Mouse (Mus musculus) liver, embryonic 14.5 days (tissue): Measurements from ENCODE around the gene Zfpl1. TPM values are rescaled to one million over a fixed set of nuclear protein-coding genes. Genes with fewer than 3 reads are reported as not detected.

Source experiments
- ATAC-seq: fragments of 200-750 bp; cut with Nextera tagmentation; 2 replicates; pipeline ENCODE4 v1.8.0; 2017; ENCODE audit warnings: moderate number of reproducible peaks, mild to moderate bottlenecking, moderate library complexity; ENCODE audit not compliant: insufficient read depth
- DNase-seq, 3 experiments: peaks; one replicate each; pipeline ENCODE4 v3.0.0-alpha.2; 2012 to 2013; ENCODE audit warnings: low read depth in 3 of 3, low spot score in 3 of 3
- H3K27ac ChIP-seq: fragments of 300-500 bp; sonication (generic); 2 replicates; pipeline ENCODE4 v1.5.1; 2014; ENCODE audit warnings: moderate library complexity, mild to moderate bottlenecking, control low read depth, inconsistent platforms
- H3K27me3 ChIP-seq: fragments of 300-500 bp; sonication (generic); 2 replicates; pipeline ENCODE4 v1.6.1; 2014; ENCODE audit warnings: mild to moderate bottlenecking, low read length, moderate library complexity; ENCODE audit not compliant: control insufficient read depth, insufficient read depth
- H3K36me3 ChIP-seq: fragments of 300-500 bp; sonication (generic); replicated peaks from 2 replicates; pipeline ENCODE4 v1.6.1; 2014; ENCODE audit warnings: low read depth; ENCODE audit not compliant: control insufficient read depth, insufficient read depth
- H3K4me1 ChIP-seq, 2 experiments: fragments of 200-500 bp in 1 of 2; fragments of 300-500 bp in 1 of 2; sonication (generic) in 1 of 2; replicated peaks; 2 replicates each; pipeline ENCODE4 v1.6.1; 2012 to 2014; ENCODE audit warnings: antibody characterized with exemption in 1 of 2, inconsistent platforms in 1 of 2, low read length in 1 of 2; ENCODE audit not compliant: control insufficient read depth in 2 of 2, insufficient read depth in 2 of 2
- H3K4me2 ChIP-seq: fragments of 300-500 bp; sonication (generic); 2 replicates; pipeline ENCODE4 v1.6.1; 2014; ENCODE audit warnings: low read depth, mild to moderate bottlenecking, control low read depth, moderate library complexity
- H3K4me3 ChIP-seq, 2 experiments: fragments of 200-500 bp in 1 of 2; fragments of 300-500 bp in 1 of 2; sonication (generic) in 1 of 2; 2 replicates each; pipeline ENCODE4 v1.5.1; 2012 to 2014; ENCODE audit warnings: low read depth in 2 of 2, low read length in 2 of 2, mild to moderate bottlenecking in 2 of 2, control low read depth in 1 of 2, inconsistent platforms in 1 of 2, moderate library complexity in 1 of 2; ENCODE audit not compliant: insufficient read depth in 1 of 2
- H3K9ac ChIP-seq: fragments of 300-500 bp; sonication (generic); replicated peaks from 2 replicates; pipeline ENCODE4 v1.6.1; 2014; ENCODE audit warnings: mild to moderate bottlenecking, control low read depth, moderate library complexity
- H3K9me3 ChIP-seq: fragments of 300-500 bp; sonication (generic); 2 replicates; pipeline ENCODE4 v1.6.1; 2016; ENCODE audit warnings: low read length, mixed read lengths; ENCODE audit not compliant: control insufficient read depth
- CTCF ChIP-seq: IDR thresholded peaks from 2 replicates; pipeline ENCODE4 v1.5.1; 2016; ENCODE audit warnings: antibody characterized with exemption, low read depth, control low read depth
- EP300 ChIP-seq: IDR thresholded peaks from 2 replicates; pipeline ENCODE4 v1.6.1; 2016; ENCODE audit warnings: antibody characterized with exemption, low read depth
- WGBS: fragments of 180-500 bp; shearing (Covaris S2); extraction: QIAGEN DNeasy Blood & Tissue Kit; methylation state at CpG from one replicate; pipeline ENCODE4 v1.1.7; 2014; ENCODE audit not compliant: insufficient replicate concordance; 5-methylcytosine and 5-hydroxymethylcytosine counted together
- polyA plus RNA-seq, 2 experiments: library from polyadenylated mRNA; depleted of rRNA in 1 of 2; stranded (reverse) in 1 of 2; unstranded in 1 of 2; fragments of >200 nt; fragmentation: Nextera tagmentation in 1 of 2; extraction: Ambion mirVana in 1 of 2; gene quantifications; 2 replicates each; pipeline versions ENCODE4 v1.2.1 to v1.2.3; 2012 to 2014

Gene Zfpl1
- polyA plus RNA-seq, 2 experiments, result 18.1 to 20.8 TPM

DNA sequence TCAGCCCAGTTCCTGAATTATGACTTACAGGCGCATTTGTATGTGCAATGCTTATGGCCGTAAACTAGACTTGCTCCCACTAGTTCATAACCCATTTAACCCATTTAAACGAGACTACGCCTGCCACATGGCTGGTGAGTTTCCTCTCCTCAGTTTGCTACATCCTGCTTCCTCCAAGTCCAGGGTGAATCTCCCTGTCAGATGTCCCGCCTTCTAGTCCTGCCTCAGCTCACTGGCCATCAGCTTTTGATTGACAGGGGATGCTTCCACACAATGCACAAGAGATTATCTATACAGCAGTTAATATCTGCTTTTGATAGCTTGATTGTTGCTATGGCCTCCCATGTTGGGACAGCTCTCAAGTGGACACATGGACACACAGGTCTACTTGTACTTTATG is 30.5 kb downstream of the Zfpl1 start:
- no peak overlapping the region for H3K9ac ChIP-seq
- 81% methylated on average over 5 of the region's 5 CpGs for WGBS
- peaks cover 75% of the 10 kb centered on the region for H3K36me3 ChIP-seq
- no peak overlapping the region for H3K4me3 ChIP-seq
- DNase-seq (no peak), ATAC-seq (no peak)
- no peak for TF ChIP-seq CTCF
- TF ChIP-seq EP300, result no peak
- no peak overlapping the region for H3K27ac ChIP-seq
- H3K4me1 ChIP-seq, result peaks cover 13% of the 10 kb centered on the region in 2 experiments
- H3K9me3 ChIP-seq, result no peaks in the 10 kb centered on the region
- no peaks in the 10 kb centered on the region for H3K27me3 ChIP-seq
- H3K4me2 ChIP-seq, result no peak overlapping the region

GRCm38 (mm10) chr19:6052516-6052915 is 32.2 kb downstream of the Zfpl1 start:
- no peaks in the 10 kb centered on the region for H3K27me3 ChIP-seq
- TF ChIP-seq CTCF (no peak), EP300 (no peak)
- WGBS, result 85% methylated on average over 7 of the region's 7 CpGs
- H3K36me3 ChIP-seq, result peaks cover 77% of the 10 kb centered on the region
- DNase-seq, result no peak
- H3K9me3 ChIP-seq, result no peaks in the 10 kb centered on the region
- no peak overlapping the region for H3K9ac ChIP-seq
- H3K4me2 ChIP-seq, result no peak overlapping the region
- ATAC-seq, result no peak
- no peak overlapping the region for H3K4me3 ChIP-seq
- H3K27ac ChIP-seq, result no peak overlapping the region
- H3K4me1 ChIP-seq, result peaks cover 19 to 20% of the 10 kb centered on the region in 2 experiments

GRCm38 (mm10) chr19:6048681-6049410 is 35.9 kb downstream of the Zfpl1 start:
- H3K9me3 ChIP-seq, result no peaks in the 10 kb centered on the region
- no peaks in the 10 kb centered on the region for H3K27me3 ChIP-seq
- WGBS, result 55% methylated on average over 11 of the region's 11 CpGs
- H3K4me1 ChIP-seq, result peaks cover 15 to 21% of the 10 kb centered on the region in 2 experiments
- TF ChIP-seq CTCF, result no peak
- no peak for TF ChIP-seq EP300
- H3K36me3 ChIP-seq, result peaks cover 56% of the 10 kb centered on the region
- 0 out of 4 replicates have a peak overlapping the region, but pooled peaks of 1 of the 2 experiments have one; percentile 12 for H3K4me3 ChIP-seq
- ATAC-seq (no peak), DNase-seq (no peak)
- no peak overlapping the region for H3K9ac ChIP-seq
- H3K27ac ChIP-seq, result no peak overlapping the region
- peak overlapping the region; percentile 99 for H3K4me2 ChIP-seq

GRCm38 (mm10) chr19:6047899-6048166 is 36.9 kb downstream of the Zfpl1 start:
- Histone ChIP-seq H3K9ac (peak overlapping the region; percentile 97), H3K27me3 (no peaks in the 10 kb centered on the region), H3K36me3 (peaks cover 47% of the 10 kb centered on the region), H3K9me3 (no peaks in the 10 kb centered on the region), H3K4me3 (peak overlapping the region; percentile 90 to 91), H3K27ac (peak overlapping the region; percentile 96), H3K4me1 (peaks cover 15 to 21% of the 10 kb centered on the region in 2 experiments), H3K4me2 (peak overlapping the region; percentile 99)
- DNase-seq, result no peak
- TF ChIP-seq EP300, result no peak
- no peak for TF ChIP-seq CTCF
- WGBS, result 71% methylated on average over 8 of the region's 8 CpGs
- ATAC-seq, result no peak

GRCm38 (mm10) chr19:6047154-6047898 is 37.4 kb downstream of the Zfpl1 start:
- Histone ChIP-seq H3K4me1 (peaks cover 15 to 21% of the 10 kb centered on the region in 2 experiments), H3K27me3 (no peaks in the 10 kb centered on the region), H3K9me3 (no peaks in the 10 kb centered on the region), H3K4me2 (peak overlapping the region; percentile 99), H3K9ac (peak overlapping the region; percentile 97), H3K36me3 (peaks cover 42% of the 10 kb centered on the region), H3K27ac (peak overlapping the region; percentile 96), H3K4me3 (peak overlapping the region; percentile 90 to 91)
- peak; percentile 13 for ATAC-seq
- no peak for TF ChIP-seq EP300
- peak; percentile 8; the same call in 1 of the 2 replicates for TF ChIP-seq CTCF
- no peak for DNase-seq
- 2% methylated on average over 43 of the region's 44 CpGs for WGBS
